Mouse (Mus musculus) embryonic facial prominence, embryonic 14.5 days (tissue): ENCODE measurements around the gene Rhobtb3. TPM values are rescaled to one million over a fixed set of nuclear protein-coding genes. Genes with fewer than 3 reads are reported as not detected.
"Not testable (repeated sequence)": the region's sequence is repeated elsewhere in the genome, so short reads cannot be mapped to it uniquely, and the experiment has no call there.

ENCODE experiments used
- ATAC-seq: fragments of 200-750 bp; cut with Nextera tagmentation; 2 replicates; pipeline ENCODE4 v1.8.0; 2017; ENCODE audit warnings: low read depth, moderate number of reproducible peaks, moderate TSS enrichment
- DNase-seq: peaks from one replicate; pipeline ENCODE4 v3.0.0-alpha.2; 2015; ENCODE audit warnings: low spot score
- H3K27ac ChIP-seq: fragments of 300-500 bp; sonication (generic); replicated peaks from 2 replicates; pipeline ENCODE4 v1.5.1; 2014; ENCODE audit warnings: low read depth, mild to moderate bottlenecking, low read length, moderate library complexity
- H3K27me3 ChIP-seq: fragments of 300-500 bp; sonication (generic); replicated peaks from 2 replicates; pipeline ENCODE4 v1.6.1; 2014; ENCODE audit warnings: low read length; ENCODE audit not compliant: control insufficient read depth, insufficient read depth
- H3K36me3 ChIP-seq: fragments of 300-500 bp; sonication (generic); 2 replicates; pipeline ENCODE4 v1.6.1; 2014; ENCODE audit warnings: low read length, mixed read lengths; ENCODE audit not compliant: control insufficient read depth, insufficient read depth
- H3K4me1 ChIP-seq: fragments of 300-500 bp; sonication (generic); 2 replicates; pipeline ENCODE4 v1.6.1; 2014; ENCODE audit warnings: antibody characterized with exemption, low read length; ENCODE audit not compliant: control insufficient read depth, insufficient read depth
- H3K4me2 ChIP-seq: fragments of 300-500 bp; sonication (generic); 2 replicates; pipeline ENCODE4 v1.6.1; 2014; ENCODE audit warnings: low read depth, mild to moderate bottlenecking, low read length, moderate library complexity, mixed read lengths
- H3K4me3 ChIP-seq: fragments of 300-500 bp; sonication (generic); 2 replicates; pipeline ENCODE4 v1.5.1; 2014; ENCODE audit warnings: low read depth, mild to moderate bottlenecking, low read length
- H3K9ac ChIP-seq: fragments of 300-500 bp; sonication (generic); 2 replicates; pipeline ENCODE4 v1.6.1; 2014; ENCODE audit warnings: low read depth, mild to moderate bottlenecking, low read length, moderate library complexity, mixed read lengths
- H3K9me3 ChIP-seq: fragments of 300-500 bp; sonication (generic); 2 replicates; pipeline ENCODE4 v1.6.1; 2016; ENCODE audit warnings: low read length; ENCODE audit not compliant: control insufficient read depth
- WGBS: fragments of 180-500 bp; shearing (Covaris S2); extraction: QIAGEN DNeasy Blood & Tissue Kit; methylation state at CpG from one replicate; pipeline ENCODE4 v1.1.7; 2014; 5-methylcytosine and 5-hydroxymethylcytosine counted together
- polyA plus RNA-seq: library from polyadenylated mRNA; unstranded; fragments of >200 nt; fragmentation: Nextera tagmentation; extraction: Ambion mirVana; gene quantifications from 2 replicates; pipeline ENCODE4 v1.2.1, GENCODE M21; 2014

Gene Rhobtb3
- polyA plus RNA-seq, 1 experiment from 2014 or later: 43.0 TPM

GRCm38 (mm10) chr13:75904660-75905059 is 39.1 kb downstream of the Rhobtb3 start:
- no peak for ATAC-seq
- DNase-seq: no peak
- Histone ChIP-seq H3K9ac (no peak overlapping the region), H3K4me1 (peaks cover 6% of the 10 kb centered on the region; the same call in 1 of the 2 replicates), H3K27ac (no peak overlapping the region), H3K9me3 (no peaks in the 10 kb centered on the region), H3K27me3 (no peaks in the 10 kb centered on the region), H3K4me2 (no peak overlapping the region), H3K4me3 (no peak overlapping the region), H3K36me3 (peaks cover 40% of the 10 kb centered on the region)
- whole genome bisulfite sequencing: 85% methylated on average over 5 of the region's 5 CpGs

- not testable (repeated sequence) for H3K9me3 ChIP-seq, H3K4me3 ChIP-seq, H3K4me2 ChIP-seq, H3K27ac ChIP-seq, ATAC-seq, H3K4me1 ChIP-seq, DNase-seq, H3K9ac ChIP-seq, H3K27me3 ChIP-seq
- WGBS: 94% methylated on average over 1 of the region's 1 CpGs
- peaks cover 31% of the 10 kb centered on the region for H3K36me3 ChIP-seq
Measured at GRCm38 (mm10) chr13:75900928-75901327, 42.8 kb downstream of the Rhobtb3 start.

- Histone ChIP-seq H3K4me3 (no peak overlapping the region), H3K27me3 (no peaks in the 10 kb centered on the region), H3K4me1 (no peaks in the 10 kb centered on the region), H3K9me3 (no peaks in the 10 kb centered on the region), H3K4me2 (no peak overlapping the region), H3K27ac (no peak overlapping the region), H3K36me3 (peaks cover 45% of the 10 kb centered on the region), H3K9ac (no peak overlapping the region)
- no peak for DNase-seq
- 77% methylated on average over 6 of the region's 6 CpGs for WGBS
- ATAC-seq: no peak
Measured at GRCm38 (mm10) chr13:75892876-75893275, 50.8 kb downstream of the Rhobtb3 start.

GRCm38 (mm10) chr13:75892291-75892690 is 51.4 kb downstream of the Rhobtb3 start:
- peaks cover 47% of the 10 kb centered on the region for H3K36me3 ChIP-seq
- DNase-seq: no peak

DNA sequence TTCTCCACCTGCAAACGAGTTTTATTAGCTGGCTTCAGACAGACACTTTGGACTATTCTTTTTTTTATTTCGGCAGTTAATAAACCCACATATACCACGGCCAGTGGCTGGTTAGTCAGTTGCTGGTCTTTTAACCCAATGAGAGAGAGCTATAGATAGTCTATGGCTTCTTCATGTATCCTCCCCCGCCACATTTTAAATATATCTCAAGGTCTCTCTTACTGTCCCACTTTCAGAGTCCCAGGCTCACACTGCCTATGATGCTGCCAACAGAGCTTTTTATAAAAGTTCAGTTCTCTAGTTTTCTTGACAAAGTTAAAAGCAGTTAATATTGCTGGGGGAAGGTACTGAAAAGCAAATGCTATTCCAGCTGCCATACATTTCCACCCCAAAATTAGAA is 51.9 kb downstream of the Rhobtb3 start:
- no peaks in the 10 kb centered on the region for H3K4me1 ChIP-seq
- no peaks in the 10 kb centered on the region for H3K9me3 ChIP-seq
- no peak overlapping the region for H3K4me2 ChIP-seq
- H3K27ac ChIP-seq: no peak overlapping the region
- ATAC-seq: no peak
- WGBS: 92% methylated on average over 4 of the region's 4 CpGs
- no peak overlapping the region for H3K4me3 ChIP-seq
- no peaks in the 10 kb centered on the region for H3K27me3 ChIP-seq
- H3K9ac ChIP-seq: no peak overlapping the region
- peaks cover 49% of the 10 kb centered on the region for H3K36me3 ChIP-seq
- DNase-seq: no peak

More at GRCm38 (mm10) chr13:75892291-75892690, 51.4 kb downstream of the Rhobtb3 start:
- Histone ChIP-seq H3K27ac (no peak overlapping the region), H3K4me2 (no peak overlapping the region), H3K27me3 (no peaks in the 10 kb centered on the region), H3K4me3 (no peak overlapping the region), H3K9ac (no peak overlapping the region), H3K4me1 (no peaks in the 10 kb centered on the region), H3K9me3 (no peaks in the 10 kb centered on the region)
- WGBS: 89% methylated on average over 3 of the region's 3 CpGs
- ATAC-seq: no peak

GRCm38 (mm10) chr13:75883792-75884191 is 59.9 kb downstream of the Rhobtb3 start:
- 77% methylated on average over 3 of the region's 3 CpGs for WGBS
- H3K4me1 ChIP-seq: no peaks in the 10 kb centered on the region
- H3K9me3 ChIP-seq: no peaks in the 10 kb centered on the region
- H3K9ac ChIP-seq: no peak overlapping the region
- H3K27ac ChIP-seq: no peak overlapping the region
- DNase-seq (no peak), ATAC-seq (no peak)
- H3K27me3 ChIP-seq: no peaks in the 10 kb centered on the region
- H3K4me3 ChIP-seq: no peak overlapping the region
- H3K4me2 ChIP-seq: no peak overlapping the region
- peaks cover 19% of the 10 kb centered on the region for H3K36me3 ChIP-seq

- ATAC-seq (peak; percentile 54; the same call in 1 of the 2 replicates), DNase-seq (no peak)
- peaks cover 36% of the 10 kb centered on the region for H3K36me3 ChIP-seq
- no peak overlapping the region for H3K4me2 ChIP-seq
- no peak overlapping the region for H3K4me3 ChIP-seq
- no peak overlapping the region for H3K9ac ChIP-seq
- no peak overlapping the region for H3K27ac ChIP-seq
- no peaks in the 10 kb centered on the region for H3K9me3 ChIP-seq
- no peaks in the 10 kb centered on the region for H3K27me3 ChIP-seq
- H3K4me1 ChIP-seq: no peaks in the 10 kb centered on the region
- 84% methylated on average over 2 of the region's 2 CpGs for WGBS
Measured at GRCm38 (mm10) chr13:75880501-75880900, 63.2 kb downstream of the Rhobtb3 start.

DNA sequence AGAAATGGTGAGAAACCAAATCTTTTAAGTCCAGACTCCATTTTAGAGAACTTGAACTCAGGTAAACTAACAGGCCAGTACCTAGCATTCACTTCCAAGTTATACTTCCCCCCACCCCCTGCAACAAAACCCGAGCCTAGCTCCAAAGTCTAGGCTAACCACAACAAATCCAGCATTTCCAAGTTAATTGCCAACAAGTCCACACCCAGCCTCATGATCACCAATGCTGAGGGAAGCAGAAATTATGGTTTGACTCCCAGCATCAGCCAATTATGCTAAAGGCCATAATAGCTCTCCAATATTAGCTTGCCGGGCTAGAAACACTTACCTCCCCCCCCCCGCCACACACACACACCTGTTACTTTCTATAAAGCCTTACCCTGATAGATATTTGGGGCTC is 64.0 kb downstream of the Rhobtb3 start:
- Histone ChIP-seq H3K27ac (no peak overlapping the region), H3K4me3 (no peak overlapping the region), H3K27me3 (no peaks in the 10 kb centered on the region), H3K4me1 (no peaks in the 10 kb centered on the region), H3K4me2 (no peak overlapping the region), H3K9me3 (no peaks in the 10 kb centered on the region), H3K36me3 (peaks cover 38% of the 10 kb centered on the region), H3K9ac (no peak overlapping the region)
- DNase-seq (no peak), ATAC-seq (no peak)
- WGBS: 58% methylated on average over 3 of the region's 3 CpGs

DNA sequence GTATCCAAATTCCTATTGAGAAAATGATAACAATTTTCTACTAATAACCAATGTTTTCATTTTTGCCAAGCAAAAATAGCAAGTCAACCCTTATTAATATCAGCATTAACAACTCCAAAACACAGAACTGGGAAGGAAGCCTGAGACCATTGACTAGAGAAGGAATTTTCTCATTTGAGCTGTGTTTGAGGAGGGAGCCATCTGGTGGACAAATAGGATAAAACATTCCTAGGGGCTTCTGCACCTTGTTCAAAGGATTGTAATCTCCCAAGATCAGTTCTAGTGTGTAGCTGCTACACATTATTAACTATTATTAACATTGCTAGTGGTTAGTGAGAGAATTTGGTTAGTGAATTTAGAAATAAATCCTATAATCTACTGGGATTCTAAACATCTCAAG is 65.8 kb downstream of the Rhobtb3 start:
- Histone ChIP-seq H3K4me3 (no peak overlapping the region), H3K27me3 (no peaks in the 10 kb centered on the region), H3K4me1 (no peaks in the 10 kb centered on the region), H3K27ac (no peak overlapping the region), H3K9ac (no peak overlapping the region), H3K4me2 (no peak overlapping the region), H3K36me3 (peaks cover 45% of the 10 kb centered on the region), H3K9me3 (no peaks in the 10 kb centered on the region)
- peak; percentile 30; the same call in 1 of the 2 replicates for ATAC-seq
- peak; percentile 57 for DNase-seq
